Mouse (Mus musculus) olfactory bulb, adult 2 months (tissue): ENCODE data around the gene Gemin7.

Experiments
- CTCF ChIP-seq: fragments of 200-500 bp; IDR thresholded peaks from 2 replicates; pipeline ENCODE4 v1.5.1; 2012; ENCODE audit warnings: low read depth, mild to moderate bottlenecking, low read length, moderate library complexity; ENCODE audit not compliant: insufficient read depth
- POLR2A ChIP-seq: fragments of 200-500 bp; IDR thresholded peaks from 2 replicates; pipeline ENCODE4 v1.6.1; 2012; ENCODE audit warnings: mild to moderate bottlenecking, low read depth, low read length, moderate library complexity; ENCODE audit not compliant: insufficient read depth

DNA sequence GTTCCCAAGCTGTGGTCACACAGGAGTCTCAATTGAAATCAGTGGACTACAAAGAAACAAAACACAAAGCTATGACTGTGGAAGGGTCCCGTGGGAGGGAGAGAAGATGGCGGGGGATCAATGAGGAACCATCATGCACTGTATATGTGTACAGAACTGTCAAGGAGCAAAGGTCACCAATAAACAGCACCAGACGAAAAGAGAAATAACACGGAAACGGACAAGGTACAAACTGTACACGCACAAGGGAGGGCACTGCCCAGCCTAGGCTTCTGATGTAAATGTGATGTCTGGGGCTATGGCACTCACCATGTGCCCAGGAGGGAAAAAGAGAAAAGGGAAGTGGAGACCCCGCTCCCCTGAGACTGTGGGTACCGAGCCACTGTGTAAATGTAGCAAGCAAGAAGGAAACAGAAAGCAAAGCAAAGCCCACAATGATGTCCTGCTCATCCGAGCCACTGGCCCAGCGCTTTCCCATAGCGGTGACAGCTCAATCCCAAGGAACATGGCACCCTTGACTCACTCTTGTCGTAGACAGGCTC lies 37.7 kb upstream of the Gemin7 start:
- TF ChIP-seq CTCF (no peak), POLR2A (no peak)
